Mouse (Mus musculus): ENCODE data around the gene Naa25.

Naa25 gene

DNA sequence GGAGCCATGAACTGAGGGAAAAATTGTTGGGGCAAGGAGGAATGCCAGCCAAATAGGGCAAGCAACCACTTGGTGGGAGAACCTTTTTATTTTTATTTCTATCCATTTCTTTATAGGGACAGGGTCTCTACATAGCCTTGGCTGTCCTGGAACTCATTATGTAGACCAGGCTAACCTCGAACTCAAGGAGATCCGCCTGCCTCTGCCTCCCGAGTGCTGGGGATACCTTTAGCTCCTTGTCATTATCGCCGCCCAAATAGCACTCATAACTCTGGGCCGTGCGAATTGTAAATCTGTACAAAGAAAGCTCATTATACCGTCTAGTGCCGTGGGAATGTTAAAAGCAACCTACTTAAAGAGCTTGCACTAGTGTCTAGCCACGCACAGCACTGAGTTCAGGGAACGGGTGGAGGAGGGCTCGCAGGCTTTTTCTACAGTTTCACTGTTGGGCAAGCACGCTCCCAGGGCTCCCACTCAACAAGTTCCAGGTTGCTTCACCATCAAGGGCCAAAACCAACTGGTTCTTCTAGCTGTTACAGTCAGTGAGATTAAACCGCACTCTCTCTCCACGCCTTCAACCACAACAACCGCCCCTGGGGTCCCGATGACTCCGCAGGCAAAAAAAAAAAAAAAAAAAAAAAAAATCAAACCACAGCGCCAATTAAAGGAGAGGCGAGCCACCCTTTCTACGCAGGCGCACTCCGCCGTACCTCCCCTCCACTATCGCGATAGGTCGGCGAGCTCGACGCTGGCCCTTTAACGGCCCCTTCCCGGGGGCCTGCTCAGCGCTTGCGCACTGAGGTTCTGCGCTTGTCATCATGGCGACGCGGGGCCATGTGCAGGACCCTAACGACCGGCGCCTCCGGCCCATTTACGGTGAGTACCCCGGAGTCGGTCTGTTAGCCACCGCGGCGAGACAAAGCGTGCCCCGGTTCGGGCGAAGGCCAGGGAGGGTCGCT lies at the start of gene Naa25:
Gene Naa25 (plus strand): TSS at position 750 of the 959 bp plus-strand sequence.
- in situ Hi-C loops (cut with MboI; ENCODE audit: low pct_unique_long_range_greater_than_20kb in 1 of 2, low sequenced_read_pairs in 2 of 2, unreplicated experiment in 1 of 2) = no loop called here

GRCm38 (mm10) chr5:121359229-121359628 lies 38.5 kb upstream of the Naa25 start:
- in situ Hi-C loops (cut with MboI; ENCODE audit: low pct_unique_long_range_greater_than_20kb in 1 of 2, low sequenced_read_pairs in 2 of 2, unreplicated experiment in 1 of 2) = no loop called here

DNA sequence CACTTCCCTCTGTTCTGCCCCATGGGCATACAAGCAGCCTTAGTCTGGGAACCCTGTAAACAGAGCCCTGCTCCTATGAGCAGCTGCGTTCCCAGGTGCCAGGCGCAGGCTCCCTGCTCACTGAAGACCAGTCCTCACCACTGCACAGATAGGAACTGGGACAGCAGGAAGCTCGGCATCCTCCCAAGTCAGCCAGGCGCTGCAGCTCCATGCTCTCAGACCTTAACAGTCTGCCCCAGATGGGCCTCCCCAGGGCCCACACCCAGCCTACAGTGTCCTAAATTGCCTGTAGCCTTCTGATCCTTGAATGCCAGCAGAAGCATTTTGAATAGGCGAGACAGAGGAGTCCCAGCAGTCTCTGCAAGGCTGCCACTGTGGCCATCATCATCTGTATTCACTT lies 36.0 kb upstream of the Naa25 start:
- in situ Hi-C loops (cut with MboI; ENCODE audit: low pct_unique_long_range_greater_than_20kb in 1 of 2, low sequenced_read_pairs in 2 of 2, unreplicated experiment in 1 of 2) = no loop called here

- in situ Hi-C loops (cut with MboI; ENCODE audit: low pct_unique_long_range_greater_than_20kb in 1 of 2, low sequenced_read_pairs in 2 of 2, unreplicated experiment in 1 of 2) = no loop called here
Measured at GRCm38 (mm10) chr5:121363441-121363840, 34.3 kb upstream of the Naa25 start.

DNA sequence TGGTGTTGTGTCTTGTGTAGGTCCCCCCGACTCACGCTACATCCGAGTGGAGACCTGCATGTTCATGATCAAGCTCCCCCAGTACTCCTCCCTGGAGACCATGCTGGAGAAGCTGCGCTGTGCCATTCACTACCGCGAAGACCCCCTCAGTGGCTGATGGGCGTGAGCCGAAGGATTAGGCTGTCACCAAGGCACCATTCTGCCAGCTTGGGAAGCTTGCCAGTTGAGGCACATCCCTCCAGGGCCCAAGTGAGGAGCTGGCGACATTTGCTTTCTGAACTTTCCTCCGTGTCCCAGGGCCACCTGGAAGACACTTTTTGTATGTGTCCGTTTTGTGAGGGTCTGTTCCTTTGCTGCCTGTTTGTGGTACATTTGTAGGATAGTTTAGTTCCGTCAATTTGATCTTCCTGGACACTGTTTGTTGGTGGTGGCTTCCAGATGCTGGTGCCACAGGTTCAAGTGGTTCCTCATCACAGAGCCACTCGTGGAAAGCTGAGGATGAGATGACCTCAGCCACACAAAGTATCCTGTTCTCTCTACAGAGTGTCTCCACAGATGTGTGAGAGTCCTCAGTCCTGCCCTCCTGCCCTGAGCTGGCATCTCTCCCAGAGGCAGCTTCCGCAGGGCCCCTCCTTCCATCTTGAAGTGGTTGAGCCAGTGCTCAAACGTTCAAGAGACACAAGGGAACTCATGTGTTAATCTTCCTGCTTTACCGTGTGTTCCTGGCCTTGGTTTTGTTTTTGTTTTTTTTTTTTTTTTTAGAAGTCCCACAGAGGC lies 31.1 kb upstream of the Naa25 start:
- in situ Hi-C loops (cut with MboI; ENCODE audit: low pct_unique_long_range_greater_than_20kb in 1 of 2, low sequenced_read_pairs in 2 of 2, unreplicated experiment in 1 of 2) = no loop called here

DNA sequence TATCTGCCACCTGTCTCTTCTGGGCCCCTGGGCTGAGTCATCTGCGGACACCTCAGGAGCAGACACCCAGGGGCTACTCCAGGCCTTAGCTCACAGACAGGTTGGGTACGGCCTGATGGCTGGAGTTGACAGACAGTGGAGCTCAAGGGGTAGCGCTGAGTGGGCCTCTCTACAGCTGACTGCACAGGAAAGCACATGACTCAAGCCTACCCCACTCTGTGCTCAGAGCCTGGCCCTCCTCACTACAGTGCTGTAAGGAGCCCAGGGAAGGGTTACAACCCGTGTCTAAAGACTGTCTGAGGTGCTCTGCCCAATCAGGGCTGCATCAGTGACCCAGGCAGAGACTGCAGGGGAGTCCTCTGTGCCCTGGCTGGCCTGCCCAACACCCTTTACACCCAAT lies 30.5 kb upstream of the Naa25 start:
- in situ Hi-C loops (cut with MboI; ENCODE audit: low pct_unique_long_range_greater_than_20kb in 1 of 2, low sequenced_read_pairs in 2 of 2, unreplicated experiment in 1 of 2) = no loop called here

GRCm38 (mm10) chr5:121371712-121372111 lies 26.0 kb upstream of the Naa25 start:
- in situ Hi-C loops (cut with MboI; ENCODE audit: low pct_unique_long_range_greater_than_20kb in 1 of 2, low sequenced_read_pairs in 2 of 2, unreplicated experiment in 1 of 2) = loop anchor here in 1 of 2 experiments (10.0 kb wide), 1 partner anchor 157 kb away; no protein-coding TSS in a partner anchor

GRCm38 (mm10) chr5:121374790-121375189 lies 22.9 kb upstream of the Naa25 start:
- in situ Hi-C loops (cut with MboI; ENCODE audit: low pct_unique_long_range_greater_than_20kb in 1 of 2, low sequenced_read_pairs in 2 of 2, unreplicated experiment in 1 of 2) = loop anchor here (5.0 to 10.0 kb wide), 2 partner anchors 157 to 160 kb away; no protein-coding TSS in a partner anchor

DNA sequence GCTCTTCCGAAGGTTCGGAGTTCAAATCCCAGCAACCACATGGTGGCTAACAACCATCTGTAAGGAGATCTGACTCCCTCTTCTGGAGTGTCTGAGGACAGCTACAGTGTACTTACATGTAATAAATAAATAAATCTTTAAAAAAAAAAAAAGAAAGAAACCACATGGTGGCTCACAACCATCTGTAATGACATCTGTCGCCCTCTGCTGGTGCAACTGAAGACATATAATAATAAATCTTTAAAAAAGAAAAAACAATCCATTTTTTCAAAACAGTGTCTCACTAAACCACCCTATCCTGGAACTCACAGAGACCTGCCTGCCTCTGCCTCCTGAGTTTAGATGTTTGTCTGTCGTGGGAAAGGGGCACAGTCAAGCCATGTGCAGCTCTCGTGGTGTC lies 20.8 kb upstream of the Naa25 start:
- in situ Hi-C loops (cut with MboI; ENCODE audit: low pct_unique_long_range_greater_than_20kb in 1 of 2, low sequenced_read_pairs in 2 of 2, unreplicated experiment in 1 of 2) = loop anchor here (5.0 to 10.0 kb wide), 2 partner anchors 160 to 162 kb away; no protein-coding TSS in a partner anchor

GRCm38 (mm10) chr5:121378678-121379256 lies 19.0 kb upstream of the Naa25 start:
- in situ Hi-C loops (cut with MboI; ENCODE audit: low pct_unique_long_range_greater_than_20kb in 1 of 2, low sequenced_read_pairs in 2 of 2, unreplicated experiment in 1 of 2) = loop anchor here (5.0 to 10.0 kb wide), 2 partner anchors 161 to 164 kb away; no protein-coding TSS in a partner anchor

DNA sequence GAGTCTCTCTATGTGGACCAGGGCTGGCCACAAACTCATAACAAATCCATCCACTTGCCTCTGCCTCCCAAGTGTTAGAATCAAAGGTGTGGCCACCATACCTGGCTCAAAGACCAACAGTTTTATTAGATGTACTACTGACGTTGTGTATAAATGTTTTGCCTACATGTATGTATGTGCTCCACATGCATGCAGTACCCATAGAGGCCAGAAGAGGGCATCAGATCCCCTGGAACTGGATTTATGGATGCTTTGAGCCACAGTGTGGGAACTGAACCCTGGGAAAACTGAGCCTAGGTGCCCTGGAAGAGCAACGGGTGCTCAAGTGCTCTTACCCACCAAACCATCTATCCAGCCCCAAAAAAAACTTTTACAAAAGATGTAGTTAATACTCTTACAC lies 17.0 kb upstream of the Naa25 start:
- in situ Hi-C loops (cut with MboI; ENCODE audit: low pct_unique_long_range_greater_than_20kb in 1 of 2, low sequenced_read_pairs in 2 of 2, unreplicated experiment in 1 of 2) = no loop called here

DNA sequence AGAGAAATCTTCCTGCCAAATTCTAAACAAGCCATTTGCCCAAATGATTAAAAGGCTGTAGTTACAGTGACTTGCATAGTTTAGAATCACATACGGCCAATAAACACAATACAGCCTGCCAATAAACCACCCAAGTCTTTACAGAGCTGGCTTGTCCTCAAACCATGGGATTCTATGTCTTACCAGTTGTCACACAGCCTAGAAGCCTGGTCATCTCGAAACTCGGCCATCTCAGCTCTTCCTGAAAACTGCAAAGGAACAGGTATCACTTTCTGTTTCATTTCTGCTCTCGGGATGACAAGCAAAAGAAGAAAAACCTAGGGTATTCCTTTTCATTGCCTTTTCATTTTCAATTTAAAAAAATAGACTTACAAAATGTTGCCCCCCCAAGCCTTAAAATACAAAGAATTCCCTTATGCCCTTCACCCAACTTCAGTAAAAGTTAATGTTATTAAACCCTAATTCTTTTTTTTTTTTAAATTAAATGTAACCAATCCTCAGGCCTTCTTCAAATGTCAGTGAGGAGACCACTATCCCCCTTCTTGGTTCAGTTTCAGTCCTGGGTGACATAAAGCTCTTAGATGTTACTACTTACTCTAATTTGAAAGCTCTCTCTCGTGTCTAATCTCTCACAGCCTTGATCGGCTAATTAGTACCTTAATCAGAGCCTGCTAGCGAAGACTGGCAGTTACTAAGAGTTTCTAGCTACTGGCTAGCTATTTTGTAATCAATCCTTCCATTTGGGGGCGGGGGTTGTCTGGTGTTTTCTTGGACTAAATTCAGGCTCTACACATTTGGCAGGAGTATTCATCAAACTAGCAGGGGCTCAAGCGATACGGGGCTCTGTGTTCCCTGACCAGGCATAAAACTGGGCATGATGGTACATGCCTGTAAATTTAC lies 13.6 kb upstream of the Naa25 start:
- in situ Hi-C loops (cut with MboI; ENCODE audit: low pct_unique_long_range_greater_than_20kb in 1 of 2, low sequenced_read_pairs in 2 of 2, unreplicated experiment in 1 of 2) = no loop called here

DNA sequence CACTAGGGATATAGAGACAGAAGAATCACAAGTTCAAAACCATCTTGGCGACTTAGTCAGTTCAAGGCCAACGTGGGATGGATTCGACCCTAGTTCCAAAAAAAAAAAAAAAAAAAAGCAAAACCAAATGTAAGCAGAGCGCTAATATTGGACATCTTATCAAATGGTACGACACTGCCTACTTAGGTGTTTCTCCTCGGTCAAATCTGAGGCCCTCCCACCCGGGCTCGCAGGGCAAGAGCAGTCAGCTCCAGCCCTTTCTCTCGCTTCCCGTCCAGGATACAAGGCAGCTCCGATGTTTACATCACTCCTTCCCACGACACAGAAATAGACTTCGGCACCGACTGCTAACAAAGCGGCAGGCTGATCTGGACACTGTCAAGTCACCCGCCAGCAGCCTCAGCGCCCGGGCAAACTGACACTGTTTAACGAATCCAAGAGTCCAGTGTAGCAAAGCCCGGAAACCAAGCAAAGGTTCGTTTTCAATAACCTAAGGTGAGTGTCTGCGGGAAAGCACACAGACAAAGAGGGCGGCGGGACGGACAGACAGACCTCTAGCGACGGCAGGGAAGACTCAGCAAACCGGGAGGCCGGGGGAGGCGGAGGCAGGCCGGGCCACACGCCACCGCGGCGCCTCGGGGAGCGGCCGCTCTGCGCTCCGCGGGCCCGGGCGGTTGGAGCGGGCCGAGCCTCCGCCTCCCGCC lies 12.8 kb upstream of the Naa25 start:
- in situ Hi-C loops (cut with MboI; ENCODE audit: low pct_unique_long_range_greater_than_20kb in 1 of 2, low sequenced_read_pairs in 2 of 2, unreplicated experiment in 1 of 2) = no loop called here

DNA sequence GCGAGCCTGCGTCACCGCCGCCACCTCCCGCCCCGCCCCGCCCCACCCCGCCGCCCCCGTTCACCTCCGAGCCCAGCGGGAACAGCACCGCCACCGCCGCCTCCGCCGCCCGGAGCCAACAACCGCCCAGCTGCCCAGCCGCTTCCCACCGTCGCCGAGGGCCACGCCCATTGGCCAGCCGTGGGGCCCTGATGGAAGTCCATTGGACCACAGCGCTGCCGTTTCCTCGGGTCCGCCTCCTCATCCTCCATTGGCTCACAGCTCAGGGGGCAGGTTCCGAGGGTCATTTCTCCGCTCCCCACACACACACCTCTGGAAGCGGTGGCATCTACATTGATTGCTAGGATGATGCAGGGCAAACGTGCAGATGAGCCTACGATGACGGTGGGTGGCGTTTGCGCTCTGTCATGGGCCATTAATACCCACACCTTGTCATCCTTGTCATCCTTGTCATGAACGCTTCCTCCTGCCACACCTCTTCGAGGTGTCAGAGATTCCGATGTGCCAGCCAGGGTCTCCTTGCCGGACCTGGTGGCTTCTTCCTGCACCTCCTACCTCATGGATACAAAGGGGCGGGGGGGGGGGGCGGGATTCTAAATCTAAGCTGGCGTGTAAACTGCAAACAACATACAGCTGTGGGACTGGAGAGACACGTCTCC lies 12.1 kb upstream of the Naa25 start, which contains the start of gene Trafd1:
Gene Trafd1 (minus strand): TSS at position 172 of the 659 bp plus-strand sequence.
- in situ Hi-C loops (cut with MboI; ENCODE audit: low pct_unique_long_range_greater_than_20kb in 1 of 2, low sequenced_read_pairs in 2 of 2, unreplicated experiment in 1 of 2) = no loop called here

DNA sequence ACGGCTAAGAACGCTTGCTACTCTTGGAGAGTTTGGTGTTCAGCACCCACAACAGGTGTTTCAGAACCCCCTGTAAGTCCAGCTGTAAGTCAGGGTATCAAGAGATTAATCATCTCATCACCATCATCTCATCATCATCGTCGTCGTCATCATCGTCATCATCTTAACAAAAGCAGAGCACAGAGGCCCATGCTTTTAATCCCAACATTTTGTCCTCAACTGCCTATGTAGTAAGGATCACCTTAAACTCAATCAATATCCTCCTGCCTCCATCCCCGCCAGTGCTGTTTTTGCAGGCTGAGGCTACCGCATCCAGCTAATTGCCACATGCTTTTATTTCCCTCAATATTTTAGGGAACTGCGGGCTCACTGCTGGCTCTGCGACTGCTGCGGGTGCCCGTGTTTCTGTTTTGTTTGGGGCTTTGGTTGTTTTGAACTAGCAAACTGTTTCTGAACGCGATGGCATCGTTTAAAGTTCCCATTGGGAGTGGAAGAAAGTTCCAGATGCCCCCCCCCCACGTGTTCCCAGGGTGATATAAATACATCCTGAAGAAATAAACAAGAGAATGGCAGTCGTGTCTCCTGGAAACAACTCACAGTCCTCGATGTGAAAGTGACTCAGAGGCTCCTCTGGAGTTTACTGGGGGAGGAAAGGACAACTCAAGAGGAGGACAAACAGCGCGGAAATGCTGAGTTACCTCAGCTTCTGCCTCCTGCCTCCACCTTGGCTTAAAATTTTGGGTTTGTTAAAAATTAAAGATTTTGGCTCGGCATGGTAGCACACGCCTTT lies 11.4 kb upstream of the Naa25 start:
- in situ Hi-C loops (cut with MboI; ENCODE audit: low pct_unique_long_range_greater_than_20kb in 1 of 2, low sequenced_read_pairs in 2 of 2, unreplicated experiment in 1 of 2) = no loop called here

DNA sequence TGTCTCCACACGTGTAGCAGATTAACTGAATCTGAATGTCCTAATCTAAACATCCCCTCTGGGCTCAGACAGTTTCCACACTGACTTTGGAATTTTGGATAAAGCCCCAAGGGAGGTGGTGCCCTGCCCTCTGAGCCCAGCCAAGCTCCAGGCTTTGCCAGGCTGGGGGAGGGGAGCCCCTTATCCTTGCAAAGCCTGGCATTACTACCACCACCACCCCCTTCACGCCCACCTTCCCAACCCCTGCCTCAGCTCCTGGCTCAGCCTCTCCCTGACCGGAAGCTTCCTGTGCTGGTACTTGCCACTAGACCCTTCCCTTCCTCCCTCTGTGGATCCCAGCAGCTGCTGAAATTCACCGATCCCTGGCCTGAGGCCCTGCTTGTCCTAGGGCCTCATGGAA lies 10.6 kb upstream of the Naa25 start:
- in situ Hi-C loops (cut with MboI; ENCODE audit: low pct_unique_long_range_greater_than_20kb in 1 of 2, low sequenced_read_pairs in 2 of 2, unreplicated experiment in 1 of 2) = no loop called here

Measured in mouse embryonic stem cell (cell line).